Mouse (Mus musculus) stomach, postnatal 0 days (tissue): ENCODE measurements around the gene Fhl3. TPM values are rescaled to one million over a fixed set of nuclear protein-coding genes. Genes with fewer than 3 reads are reported as not detected.

Source experiments
- ATAC-seq: fragments of 200-750 bp; cut with Nextera tagmentation; 2 replicates; pipeline ENCODE4 v1.8.0; 2017; ENCODE audit not compliant: low FRiP score, low TSS enrichment
- DNase-seq: peaks from one replicate; pipeline ENCODE4 v3.0.0-alpha.2; 2016; ENCODE audit warnings: low spot score
- H3K27ac ChIP-seq: fragments of 300-500 bp; sonication (generic); replicated peaks from 2 replicates; pipeline ENCODE4 v1.5.1; 2014; ENCODE audit warnings: mild to moderate bottlenecking, control low read depth
- H3K27me3 ChIP-seq: fragments of 300-500 bp; sonication (generic); 2 replicates; pipeline ENCODE4 v1.6.1; 2014; ENCODE audit warnings: low read length; ENCODE audit not compliant: control insufficient read depth, insufficient read depth
- H3K36me3 ChIP-seq: fragments of 300-500 bp; sonication (generic); 2 replicates; pipeline ENCODE4 v1.6.1; 2014; ENCODE audit warnings: low read length, mixed read lengths; ENCODE audit not compliant: control insufficient read depth, insufficient read depth
- H3K4me1 ChIP-seq: fragments of 300-500 bp; sonication (generic); replicated peaks from 2 replicates; pipeline ENCODE4 v1.6.1; 2014; ENCODE audit warnings: antibody characterized with exemption; ENCODE audit not compliant: control insufficient read depth, insufficient read depth
- H3K4me2 ChIP-seq: fragments of 300-500 bp; sonication (generic); replicated peaks from 2 replicates; pipeline ENCODE4 v1.6.1; 2014; ENCODE audit warnings: low read depth, mild to moderate bottlenecking, control low read depth, moderate library complexity
- H3K4me3 ChIP-seq: fragments of 300-500 bp; sonication (generic); 2 replicates; pipeline ENCODE4 v1.5.1; 2014; ENCODE audit warnings: low read depth, low read length, control low read depth
- H3K9ac ChIP-seq: fragments of 300-500 bp; sonication (generic); 2 replicates; pipeline ENCODE4 v1.6.1; 2014; ENCODE audit warnings: mild to moderate bottlenecking, low read length, control low read depth, mixed read lengths
- H3K9me3 ChIP-seq: fragments of 300-500 bp; sonication (generic); 2 replicates; pipeline ENCODE4 v1.6.1; 2016; ENCODE audit warnings: low read length; ENCODE audit not compliant: control insufficient read depth
- CTCF ChIP-seq: IDR thresholded peaks from 2 replicates; pipeline ENCODE4 v1.5.1; 2016; ENCODE audit warnings: antibody characterized with exemption, low read depth, mild to moderate bottlenecking, moderate library complexity
- EP300 ChIP-seq: optimal IDR thresholded peaks from 2 replicates; pipeline ENCODE3; 2016; ENCODE audit warnings: antibody characterized with exemption
- WGBS: fragments of 180-500 bp; shearing (Covaris S2); extraction: QIAGEN DNeasy Blood & Tissue Kit; methylation state at CpG from one replicate; pipeline ENCODE4 v1.1.7; 2014; 5-methylcytosine and 5-hydroxymethylcytosine counted together
- polyA plus RNA-seq: library from polyadenylated mRNA; unstranded; fragments of >200 nt; fragmentation: Nextera tagmentation; extraction: Ambion mirVana; gene quantifications from 2 replicates; pipeline ENCODE4 v1.2.1, GENCODE M21; 2015

The Fhl3 gene
- polyA plus RNA-seq = 7.4 and 9.0 TPM in 2 replicates

DNA sequence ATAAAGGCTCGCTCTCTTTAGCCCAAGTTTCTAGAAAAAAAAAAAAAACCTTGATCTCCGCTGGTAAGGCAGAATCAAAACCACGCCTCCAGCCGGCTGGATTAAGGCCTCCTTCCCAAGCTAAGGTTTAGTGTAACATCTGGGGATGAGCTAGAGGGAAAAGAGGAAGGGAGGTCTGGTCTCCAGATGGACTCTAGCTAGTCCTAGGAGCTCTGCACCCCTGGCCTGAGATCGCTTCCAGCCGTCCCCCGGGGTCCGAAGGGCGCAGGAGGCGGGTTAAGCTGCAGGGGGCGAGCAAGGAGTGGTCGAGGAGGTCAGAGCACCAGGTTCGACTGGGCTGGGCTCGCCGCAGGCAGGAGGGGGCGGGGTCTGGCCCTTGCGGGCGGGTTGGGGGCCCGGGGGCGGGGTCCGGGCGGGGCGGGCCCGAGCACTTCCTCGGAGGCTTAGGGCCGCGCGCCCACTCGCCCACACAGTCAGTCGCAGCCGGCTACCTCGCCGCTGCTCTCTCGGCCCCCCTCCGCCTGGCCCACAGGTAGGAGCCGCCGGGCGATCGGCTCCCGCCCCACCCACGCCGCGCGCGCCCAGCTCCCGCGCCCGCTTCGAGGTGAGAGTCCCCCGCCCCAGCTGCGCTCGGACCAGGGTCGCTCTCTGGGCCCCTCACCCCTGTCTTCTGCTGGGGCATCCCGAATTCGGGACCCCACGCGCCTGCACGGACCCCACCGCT, at the start of gene Fhl3:
Fhl3 (plus strand) TSS at position 454 of the 724 bp plus-strand sequence.
- peak within 1 kb of the TSS; percentile 80 for H3K4me3 ChIP-seq
- no peaks in the 10 kb centered on the region for H3K9me3 ChIP-seq
- TF ChIP-seq EP300 (no peak), CTCF (peak; percentile 33)
- H3K27me3 ChIP-seq = no peaks in the 10 kb centered on the region
- peak within 1 kb of the TSS; percentile 88 for H3K27ac ChIP-seq
- peaks cover 17% of the 10 kb centered on the region for H3K4me1 ChIP-seq
- WGBS = under 1% methylated on average over 38 of the region's 59 CpGs
- ATAC-seq (peak; percentile 61), DNase-seq (peak; percentile 77)
- H3K9ac ChIP-seq = peak within 1 kb of the TSS; percentile 88
- H3K4me2 ChIP-seq = peak within 1 kb of the TSS; percentile 93
- H3K36me3 ChIP-seq = no peaks in the 10 kb centered on the region

DNA sequence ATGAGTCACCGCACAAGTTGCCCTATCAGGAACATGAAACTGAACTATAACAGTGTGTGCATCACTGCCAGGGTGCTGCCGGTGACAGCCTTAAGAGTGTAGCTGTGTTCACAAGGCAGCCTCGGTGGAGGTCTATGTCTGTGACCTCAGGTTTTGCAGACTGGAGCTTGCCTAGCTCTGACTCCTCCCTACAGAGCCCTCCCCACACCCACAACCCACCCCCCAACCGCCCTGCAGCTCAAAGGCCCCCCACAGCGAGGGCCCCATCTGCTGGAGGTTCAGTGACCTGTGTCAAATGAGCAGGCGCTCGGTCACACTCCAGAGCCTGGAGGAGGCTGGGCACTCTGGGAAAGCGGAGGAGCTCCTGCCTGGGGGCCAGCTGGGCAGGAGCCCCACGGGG, 47.6 kb upstream of the Fhl3 start:
- no peaks in the 10 kb centered on the region for H3K9me3 ChIP-seq
- no peak overlapping the region for H3K4me3 ChIP-seq
- no peak overlapping the region for H3K27ac ChIP-seq
- ATAC-seq = no peak
- WGBS = 7% methylated on average over 9 of the region's 9 CpGs
- H3K4me1 ChIP-seq = peaks cover 5% of the 10 kb centered on the region; the same call in 1 of the 2 replicates
- H3K4me2 ChIP-seq = no peak overlapping the region
- DNase-seq = no peak
- H3K27me3 ChIP-seq = peaks cover 10% of the 10 kb centered on the region; the same call in 1 of the 2 replicates
- no peaks in the 10 kb centered on the region for H3K36me3 ChIP-seq
- no peak for TF ChIP-seq EP300
- peak; percentile 13; the same call in 1 of the 2 replicates for TF ChIP-seq CTCF
- H3K9ac ChIP-seq = no peak overlapping the region

DNA sequence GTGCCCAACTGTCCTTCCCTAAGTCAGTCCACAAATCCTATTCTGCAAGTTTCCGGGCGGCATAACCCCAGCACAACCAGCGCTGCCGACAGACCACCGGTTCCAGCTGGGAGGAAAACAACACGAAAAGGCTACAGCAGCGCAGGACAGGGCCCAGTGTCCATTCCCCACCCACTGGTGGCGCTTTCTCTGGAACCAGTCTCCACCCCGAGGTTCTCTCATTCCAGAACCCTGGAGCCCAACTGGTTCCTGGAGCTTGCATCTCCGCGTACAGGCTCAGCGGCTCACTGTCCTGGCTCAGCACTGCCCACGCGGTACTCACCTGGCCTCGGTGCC, 44.0 kb upstream of the Fhl3 start, which contains the start of gene Pou3f1:
Pou3f1 (plus strand) TSS at position 290 of the 336 bp plus-strand sequence.
- Histone ChIP-seq H3K36me3 (no peaks in the 10 kb centered on the region), H3K27ac (no peak within 1 kb of the TSS), H3K9me3 (no peaks in the 10 kb centered on the region), H3K4me2 (peak within 1 kb of the TSS; percentile 95), H3K27me3 (peaks cover 29% of the 10 kb centered on the region), H3K4me1 (peaks cover 8% of the 10 kb centered on the region; the same call in 1 of the 2 replicates), H3K4me3 (peak within 1 kb of the TSS; percentile 56), H3K9ac (0 out of 2 replicates have a peak within 1 kb of the TSS, but pooled peaks have one; percentile 27)
- WGBS = 2% methylated on average over 15 of the region's 15 CpGs
- no peak for TF ChIP-seq CTCF
- no peak for TF ChIP-seq EP300
- DNase-seq (no peak), ATAC-seq (peak; percentile 30)

DNA sequence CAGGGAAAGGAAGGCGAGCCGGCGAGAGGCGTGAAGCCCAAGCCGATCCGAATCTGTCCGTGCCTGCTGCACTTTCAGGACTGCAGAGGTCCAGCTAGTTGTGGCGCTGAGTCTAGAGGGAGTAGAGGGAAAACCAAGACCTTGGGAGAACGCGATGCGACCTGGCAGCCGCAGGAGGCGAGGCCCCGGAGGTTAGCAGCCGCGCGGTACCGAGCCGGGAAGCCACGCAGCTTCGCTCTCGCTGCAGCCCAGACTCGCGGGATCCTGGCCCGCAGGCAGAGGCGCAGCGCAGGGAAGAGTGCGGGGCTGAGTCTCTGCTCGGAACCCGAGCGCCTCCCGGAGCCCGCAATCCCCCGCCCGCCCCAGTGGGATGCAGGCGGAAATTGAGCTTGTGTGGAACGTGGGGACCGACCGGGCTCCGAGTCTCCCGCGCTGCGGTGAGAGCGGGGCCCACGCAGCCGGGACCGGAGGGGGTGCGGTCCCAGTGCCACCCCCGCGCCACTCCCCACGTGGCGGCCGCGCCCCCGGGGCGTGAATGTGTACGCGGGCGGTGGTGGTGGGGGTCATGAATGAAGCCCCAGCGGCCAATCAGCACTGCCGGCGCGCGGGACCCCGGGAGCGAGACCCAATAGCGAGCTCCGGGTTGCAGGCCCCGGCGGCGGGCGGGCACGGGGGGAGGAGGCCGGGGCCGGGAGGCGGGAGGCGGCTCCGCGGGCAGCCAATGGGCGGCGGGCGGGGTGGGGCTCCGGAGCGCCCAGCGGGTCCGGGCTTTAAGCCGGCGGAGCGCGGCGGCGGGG, 43.4 kb upstream of the Fhl3 start:
- H3K4me3 ChIP-seq = peak overlapping the region; percentile 56
- no peaks in the 10 kb centered on the region for H3K36me3 ChIP-seq
- ATAC-seq (peak; percentile 83), DNase-seq (peak; percentile 80)
- H3K9me3 ChIP-seq = no peaks in the 10 kb centered on the region
- 1% methylated on average over 52 of the region's 92 CpGs for WGBS
- no peak overlapping the region for H3K27ac ChIP-seq
- peak overlapping the region; percentile 95 for H3K4me2 ChIP-seq
- peaks cover 29% of the 10 kb centered on the region for H3K27me3 ChIP-seq
- TF ChIP-seq CTCF (no peak), EP300 (no peak)
- peaks cover 8% of the 10 kb centered on the region; the same call in 1 of the 2 replicates for H3K4me1 ChIP-seq
- H3K9ac ChIP-seq = 0 out of 2 replicates have a peak overlapping the region, but pooled peaks have one; percentile 27

DNA sequence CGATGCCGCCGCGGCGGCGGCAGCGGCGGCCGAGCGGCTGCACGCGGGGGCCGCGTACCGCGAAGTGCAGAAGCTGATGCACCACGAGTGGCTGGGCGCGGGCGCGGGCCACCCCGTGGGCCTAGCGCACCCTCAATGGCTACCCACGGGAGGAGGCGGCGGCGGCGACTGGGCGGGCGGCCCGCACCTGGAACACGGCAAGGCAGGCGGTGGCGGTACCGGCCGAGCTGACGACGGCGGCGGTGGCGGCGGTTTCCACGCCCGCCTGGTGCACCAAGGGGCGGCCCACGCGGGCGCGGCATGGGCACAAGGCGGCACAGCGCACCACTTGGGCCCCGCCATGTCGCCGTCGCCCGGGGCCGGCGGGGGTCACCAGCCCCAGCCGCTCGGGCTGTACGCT, 42.7 kb upstream of the Fhl3 start:
- ATAC-seq (peak; percentile 4; the same call in 1 of the 2 replicates), DNase-seq (no peak)
- peaks cover 8% of the 10 kb centered on the region; the same call in 1 of the 2 replicates for H3K4me1 ChIP-seq
- peak overlapping the region; percentile 95 for H3K4me2 ChIP-seq
- TF ChIP-seq EP300 (no peak), CTCF (no peak)
- H3K4me3 ChIP-seq = peak overlapping the region; percentile 56
- WGBS = under 1% methylated on average over 28 of the region's 61 CpGs
- no peaks in the 10 kb centered on the region for H3K36me3 ChIP-seq
- no peaks in the 10 kb centered on the region for H3K9me3 ChIP-seq
- H3K27ac ChIP-seq = no peak overlapping the region
- H3K27me3 ChIP-seq = peaks cover 29% of the 10 kb centered on the region
- H3K9ac ChIP-seq = no peak overlapping the region
